Mouse (Mus musculus): ENCODE results near the gene Pml. TPM values are rescaled to one million over a fixed set of nuclear protein-coding genes. Genes with fewer than 3 reads are reported as not detected.
A peak's percentile ranks its signal among the peaks of the same experiment; 100 is the strongest.

The Pml gene
- polyA plus RNA-seq, 2 experiments from 2014 or later: 33.7 to 49.3 TPM

DNA sequence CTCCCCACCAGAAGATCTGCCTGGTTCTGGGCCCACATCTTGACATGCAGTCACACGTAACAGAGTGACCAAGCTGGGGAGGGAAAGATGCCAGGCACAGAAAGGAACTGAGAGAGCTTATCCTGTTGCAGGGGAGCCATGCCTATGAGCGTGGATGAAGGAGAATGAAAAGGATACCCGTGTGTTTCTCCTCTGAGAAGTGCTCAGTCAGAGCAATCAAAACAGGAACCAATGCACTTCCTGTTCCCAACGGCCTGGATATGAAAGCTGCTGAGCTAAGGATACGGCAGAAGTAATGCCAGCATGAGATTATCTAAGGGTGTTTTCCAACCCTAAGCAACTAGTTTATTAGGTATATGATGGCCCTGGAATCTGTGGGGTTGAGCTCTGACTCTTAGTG lies 17.2 kb downstream of the Pml start:
- no peak for ATAC-seq

DNA sequence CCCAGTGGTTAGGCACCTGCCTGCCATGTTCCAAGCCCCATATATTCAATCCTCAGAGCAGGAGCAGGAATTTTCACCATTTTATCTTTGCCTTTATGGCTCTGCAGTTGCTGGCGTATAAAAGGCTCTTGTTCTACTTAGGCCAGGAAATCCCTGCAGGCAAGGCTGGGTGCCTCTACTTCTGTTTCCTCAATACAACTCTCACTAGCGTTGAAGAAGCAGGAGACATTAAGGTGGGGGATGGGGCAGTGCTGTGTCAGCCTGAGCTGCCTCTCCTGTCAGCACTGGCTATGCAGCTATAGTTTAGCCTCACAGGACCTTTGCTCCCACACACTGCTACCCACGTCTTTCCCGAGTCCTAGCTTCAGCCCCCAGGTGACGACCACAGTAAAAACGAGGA lies 17.8 kb downstream of the Pml start:
- ATAC-seq: no peak

DNA sequence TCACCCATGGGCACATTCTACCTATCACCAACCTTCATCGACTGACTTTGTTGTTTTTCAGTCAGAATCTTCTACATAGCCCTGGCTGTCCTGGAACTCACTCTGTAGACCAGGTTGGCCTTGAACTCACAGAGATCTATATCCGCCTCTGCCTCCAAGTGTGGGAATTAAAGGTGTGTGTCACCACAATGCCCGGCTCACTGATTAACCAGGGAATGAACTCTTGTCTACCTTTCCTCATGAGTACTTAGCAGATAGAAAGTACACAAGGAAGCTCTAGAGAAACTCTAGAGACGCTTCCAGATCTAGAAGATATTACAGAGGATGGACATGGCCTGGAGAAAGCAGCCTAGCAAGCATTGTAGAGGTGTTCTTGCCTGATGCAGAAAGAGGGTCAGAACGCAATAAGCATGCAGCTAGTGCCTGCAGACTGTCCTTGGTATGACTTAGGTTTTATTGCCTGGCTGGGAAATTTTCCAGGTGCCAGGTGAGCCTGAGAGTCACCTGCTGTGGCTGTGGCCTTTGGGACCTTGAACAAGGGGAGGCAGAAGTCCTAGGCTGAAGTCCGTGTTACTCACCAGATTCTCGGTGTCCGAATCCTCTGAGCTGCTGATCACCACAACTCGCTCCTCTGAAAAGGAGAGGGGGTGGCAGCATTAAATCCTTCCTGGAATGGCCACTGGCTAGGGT lies 20.7 kb downstream of the Pml start:
- ATAC-seq: no peak

DNA sequence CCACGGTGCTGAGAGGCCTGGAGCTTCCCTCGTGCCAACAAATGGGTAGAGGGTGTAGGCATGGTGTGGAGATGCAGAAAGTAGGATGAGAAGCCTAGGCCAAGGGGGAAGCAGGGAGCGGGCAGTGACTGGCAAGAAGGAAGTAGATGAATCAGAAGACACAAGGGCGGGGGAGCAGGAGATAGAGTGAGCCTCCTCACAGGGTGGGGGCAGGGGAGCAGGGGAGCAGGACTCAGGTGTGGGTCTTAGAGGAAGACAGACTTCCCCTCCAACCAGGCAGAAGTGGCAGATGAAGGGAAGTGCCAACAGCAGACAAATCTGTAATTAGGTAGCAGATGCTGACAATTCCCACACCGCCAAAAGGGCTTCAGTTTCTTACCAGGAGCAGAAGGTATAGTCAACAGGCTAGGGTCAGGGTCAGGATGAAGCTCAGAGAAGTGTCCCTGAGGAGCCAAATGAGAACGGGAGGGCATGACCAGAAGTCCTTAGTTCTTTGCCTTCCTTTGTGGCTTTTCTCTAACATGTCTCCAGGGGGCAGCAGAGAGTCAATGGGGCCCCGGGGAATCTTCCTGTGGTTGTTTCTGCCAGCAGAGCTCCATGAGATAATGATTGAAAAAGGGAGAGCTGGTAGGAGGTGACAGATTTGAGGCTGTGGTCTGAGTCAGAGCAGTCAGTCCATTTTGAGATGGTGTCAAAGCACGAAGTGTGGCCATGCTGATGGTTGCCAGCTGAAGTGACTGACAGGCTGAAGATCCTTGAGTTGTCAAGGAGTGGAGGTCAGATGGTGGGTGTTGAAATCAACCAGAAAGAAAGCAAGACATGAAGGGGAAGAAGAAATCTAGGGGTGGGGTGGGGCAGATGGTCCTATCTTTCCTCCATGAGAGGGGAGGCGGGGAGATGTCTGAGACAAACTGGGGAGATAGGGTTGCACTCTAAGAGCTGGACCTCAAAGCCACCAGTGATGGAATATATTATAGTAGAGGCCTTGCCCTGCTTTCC lies 23.4 kb downstream of the Pml start:
- peak; percentile 63 for ATAC-seq

DNA sequence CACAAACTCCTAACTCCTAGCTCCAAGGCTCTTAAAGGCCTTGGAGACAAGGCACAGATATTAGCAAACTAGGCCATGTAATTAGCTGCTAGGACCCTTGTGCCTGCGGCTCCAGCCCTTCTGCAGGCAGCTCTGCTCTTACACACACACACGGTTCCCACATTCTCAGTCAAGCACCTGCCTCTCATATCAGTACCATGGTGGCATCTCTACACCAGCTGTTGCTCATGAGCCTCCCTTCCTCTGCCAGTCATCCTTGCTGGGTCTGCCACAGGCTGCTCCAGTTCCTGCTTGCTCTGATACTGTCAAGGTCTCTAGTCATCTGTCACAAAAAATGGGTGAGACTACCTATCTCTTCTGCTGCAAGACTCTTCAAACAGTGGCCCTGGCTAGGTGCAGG lies 25.2 kb downstream of the Pml start:
- ATAC-seq: no peak

DNA sequence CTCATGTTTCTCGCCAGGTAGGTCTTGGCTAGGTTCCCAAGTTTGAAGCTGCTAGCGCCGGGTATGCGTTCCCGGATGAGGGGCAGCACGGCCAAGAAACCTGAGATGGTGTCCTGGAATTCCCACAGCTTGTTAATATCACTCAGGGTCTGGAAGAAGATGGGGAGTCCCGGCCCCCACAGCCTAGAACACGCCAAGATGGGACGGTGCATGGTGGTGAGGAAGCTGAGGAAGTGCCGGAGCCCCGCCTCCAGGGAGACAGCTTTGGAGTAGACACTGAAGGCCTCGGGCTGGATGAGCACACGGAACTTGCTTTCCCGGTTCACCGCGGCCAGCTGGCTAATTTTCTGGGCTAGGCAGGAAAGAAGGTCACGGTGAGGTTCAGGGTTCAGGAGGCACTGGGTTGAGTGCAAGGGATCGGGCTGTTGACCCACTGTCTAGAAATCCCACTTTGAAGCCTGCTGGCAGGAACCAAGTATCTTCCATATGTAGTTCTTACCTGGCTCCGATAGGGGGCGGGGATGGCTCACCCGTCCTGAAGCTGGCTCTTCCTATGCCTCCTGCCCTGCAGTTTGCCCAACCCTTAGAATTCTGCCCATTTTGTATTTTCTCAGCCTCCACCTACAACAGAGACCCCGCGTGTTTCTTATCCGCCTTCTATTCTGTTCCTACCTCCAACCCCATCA lies 29.2 kb downstream of the Pml start:
- ATAC-seq: no peak

DNA sequence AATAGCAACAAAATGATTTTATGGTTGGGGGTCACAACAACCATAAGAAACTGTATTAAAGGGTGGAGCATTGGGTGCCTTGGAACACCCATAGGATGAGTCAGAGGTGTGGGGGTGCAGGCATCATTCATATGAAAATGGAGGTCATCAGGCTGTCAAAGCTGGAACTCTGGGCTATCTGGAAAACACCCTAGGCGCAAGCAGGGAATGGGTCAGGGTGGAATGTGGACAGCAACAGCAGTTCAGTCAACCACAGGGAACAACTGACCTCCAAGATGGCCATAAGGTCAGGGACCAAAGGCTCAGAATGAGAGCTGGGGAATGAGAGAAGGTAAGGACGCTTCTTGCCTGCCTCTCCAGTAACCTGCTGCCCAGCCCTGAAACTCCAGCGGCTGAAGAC lies 31.0 kb downstream of the Pml start:
- no peak for ATAC-seq

DNA sequence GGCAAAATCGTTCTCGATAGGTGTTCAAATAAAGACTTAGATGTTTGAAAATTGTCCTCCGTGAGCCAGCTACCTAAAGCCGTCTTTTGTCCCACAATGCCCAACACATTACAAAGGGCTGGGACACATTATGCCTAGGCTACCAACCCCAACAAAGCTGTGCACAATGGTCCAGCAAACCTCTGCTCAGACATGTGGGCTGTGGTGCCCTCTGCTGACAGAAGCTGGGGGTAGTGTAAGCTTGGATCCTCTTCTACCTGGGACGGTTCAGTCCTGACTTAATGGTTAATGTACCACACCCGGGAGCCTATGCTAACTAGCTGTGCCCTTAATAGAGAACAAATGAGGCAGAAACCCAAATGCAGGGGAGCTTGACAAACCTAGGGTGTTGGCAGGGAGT lies 33.2 kb downstream of the Pml start:
- no peak for ATAC-seq

DNA sequence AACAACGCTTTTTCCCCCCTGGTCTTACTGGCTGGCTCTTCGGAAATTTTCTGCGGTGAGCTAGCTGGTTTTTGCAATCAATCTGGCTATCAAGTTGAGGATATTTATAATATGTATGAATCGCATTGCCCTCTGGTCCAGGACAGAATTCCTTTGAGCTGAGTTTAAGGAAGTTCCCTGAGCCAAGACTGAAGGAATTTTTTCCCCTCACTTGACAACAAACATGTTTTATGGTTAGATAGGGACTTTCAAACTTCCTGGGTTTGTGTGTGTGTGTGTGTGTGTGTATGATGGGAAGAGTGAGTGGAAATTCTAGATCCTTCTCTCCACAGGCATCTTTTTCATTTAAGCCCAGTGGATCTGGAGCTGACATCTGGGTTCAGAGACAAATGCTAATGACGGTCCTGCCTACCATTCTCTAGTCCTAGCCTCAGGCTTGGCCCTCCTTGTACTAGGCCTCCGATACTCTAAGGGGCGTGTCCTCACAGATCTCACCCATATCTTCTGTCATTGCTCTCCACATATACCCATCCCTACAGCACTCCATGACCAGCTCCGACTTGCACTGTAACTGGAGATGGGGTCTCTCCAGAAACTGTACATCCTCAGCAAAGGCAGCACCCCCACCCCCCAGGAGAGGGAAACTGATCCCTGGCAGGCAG lies 34.9 kb downstream of the Pml start:
- ATAC-seq: no peak

DNA sequence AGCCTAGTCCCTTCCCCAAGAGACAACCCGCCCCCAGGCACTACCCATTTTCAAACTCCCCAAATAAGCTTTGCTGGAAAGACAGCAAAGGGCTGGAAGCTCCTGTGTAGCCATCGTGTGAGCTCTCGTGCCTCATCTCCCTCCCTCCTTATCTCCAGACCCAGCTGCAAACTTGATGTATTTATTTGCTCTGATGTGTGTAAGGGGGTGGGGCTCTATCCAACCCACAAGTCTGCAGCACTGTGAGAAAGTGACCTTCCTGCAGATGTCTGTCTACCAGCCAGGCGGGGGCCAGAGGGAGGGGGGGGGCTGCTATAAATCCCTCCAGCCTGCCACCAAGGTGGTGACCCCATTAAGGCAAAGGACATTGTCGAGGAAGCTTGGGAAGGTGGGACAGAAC lies 35.7 kb downstream of the Pml start:
- no peak for ATAC-seq

DNA sequence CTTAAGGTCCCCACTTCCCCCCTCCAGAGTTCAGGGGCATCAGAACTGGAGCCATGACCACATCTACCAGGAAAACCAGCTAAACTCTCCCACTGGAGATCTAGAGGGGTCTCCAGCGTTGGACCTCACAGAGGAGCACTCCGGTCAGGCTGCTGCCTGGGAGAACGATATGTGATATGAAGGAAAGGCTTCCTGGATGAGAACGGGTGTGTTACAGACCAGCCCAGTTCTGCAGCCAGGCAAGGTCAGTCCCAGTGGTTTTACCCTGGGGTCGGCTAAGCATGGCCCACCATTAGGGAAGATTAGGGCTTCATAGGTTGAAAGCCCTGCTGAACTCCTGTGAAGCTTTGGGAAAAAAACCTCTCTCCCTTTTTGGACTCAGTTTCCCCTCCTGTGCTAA lies 36.2 kb downstream of the Pml start:
- ATAC-seq: no peak

DNA sequence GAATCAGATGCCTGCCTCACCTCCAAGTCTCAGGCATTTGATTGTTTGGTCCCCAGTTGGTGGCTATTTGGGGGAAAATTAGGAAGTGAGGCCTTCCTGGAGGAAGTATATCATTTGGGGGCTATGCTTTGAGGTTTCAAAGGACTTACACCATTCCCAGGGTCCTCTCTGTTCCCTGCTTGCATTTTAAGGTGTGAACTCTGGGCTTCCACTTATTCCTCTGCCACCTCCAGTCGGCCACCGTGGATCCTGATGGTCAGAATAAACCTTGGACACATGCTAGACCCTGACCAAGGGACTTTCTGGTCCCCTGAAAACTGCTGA lies 39.3 kb downstream of the Pml start:
- no peak for ATAC-seq

DNA sequence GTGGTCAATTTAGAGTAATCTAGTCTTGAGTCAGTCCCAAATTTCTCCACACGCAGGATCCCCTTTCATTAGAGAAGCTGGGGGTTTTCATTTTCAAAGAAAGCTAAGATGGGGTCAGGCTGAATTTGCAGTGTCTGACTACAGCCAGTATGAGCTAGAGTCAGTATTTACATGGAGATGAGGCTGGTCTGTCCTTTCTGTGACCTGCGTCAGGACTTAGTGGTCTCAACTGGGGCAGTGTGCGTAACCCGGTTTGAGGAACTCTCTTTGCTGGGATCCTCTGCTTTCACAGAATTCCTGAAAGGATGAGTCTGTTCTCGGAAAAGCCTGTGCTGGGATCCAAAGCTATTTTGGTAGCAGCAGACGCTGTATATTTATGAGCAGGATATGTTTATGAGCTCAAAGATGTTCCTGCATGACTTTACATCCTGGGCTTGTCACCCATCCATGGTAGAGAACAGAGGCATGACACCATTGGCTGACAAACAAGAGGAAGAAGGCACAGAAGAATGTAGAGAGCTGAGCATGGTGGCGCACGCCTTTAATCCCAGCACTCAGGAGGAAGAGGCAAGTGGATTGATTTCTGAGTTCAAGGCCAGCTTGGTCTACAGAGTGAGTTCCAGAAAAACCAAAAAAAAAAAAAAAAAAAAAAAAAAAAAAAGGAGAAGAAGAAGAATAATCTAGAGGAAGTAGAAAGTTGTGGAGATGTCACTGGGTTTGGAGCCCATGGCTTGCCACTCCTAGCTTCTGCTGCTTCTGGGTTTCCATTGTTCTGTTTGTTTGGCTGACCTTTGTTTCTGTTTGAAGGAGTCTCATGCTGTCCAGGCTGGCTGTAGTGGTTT lies 39.9 kb downstream of the Pml start:
- ATAC-seq: no peak

DNA sequence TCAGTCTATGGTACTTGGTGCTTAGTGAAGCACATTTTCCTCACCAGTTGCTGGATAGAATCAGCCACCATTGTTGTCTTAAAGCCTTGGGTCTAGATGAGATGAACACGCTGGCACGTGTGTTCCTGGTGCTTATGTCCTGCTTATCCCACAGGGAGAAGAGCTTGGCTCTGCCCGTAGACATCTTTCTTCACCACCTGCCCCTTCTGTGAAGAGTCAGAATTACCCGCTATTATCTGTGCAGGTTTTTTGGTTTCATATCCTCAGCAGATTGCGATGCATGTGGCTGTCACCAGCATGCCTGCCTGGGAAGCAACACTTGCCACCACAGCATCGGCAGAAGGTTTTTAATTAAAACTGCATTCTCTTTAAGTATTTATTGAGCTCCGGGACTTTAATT lies 43.6 kb downstream of the Pml start:
- ATAC-seq: no peak

DNA sequence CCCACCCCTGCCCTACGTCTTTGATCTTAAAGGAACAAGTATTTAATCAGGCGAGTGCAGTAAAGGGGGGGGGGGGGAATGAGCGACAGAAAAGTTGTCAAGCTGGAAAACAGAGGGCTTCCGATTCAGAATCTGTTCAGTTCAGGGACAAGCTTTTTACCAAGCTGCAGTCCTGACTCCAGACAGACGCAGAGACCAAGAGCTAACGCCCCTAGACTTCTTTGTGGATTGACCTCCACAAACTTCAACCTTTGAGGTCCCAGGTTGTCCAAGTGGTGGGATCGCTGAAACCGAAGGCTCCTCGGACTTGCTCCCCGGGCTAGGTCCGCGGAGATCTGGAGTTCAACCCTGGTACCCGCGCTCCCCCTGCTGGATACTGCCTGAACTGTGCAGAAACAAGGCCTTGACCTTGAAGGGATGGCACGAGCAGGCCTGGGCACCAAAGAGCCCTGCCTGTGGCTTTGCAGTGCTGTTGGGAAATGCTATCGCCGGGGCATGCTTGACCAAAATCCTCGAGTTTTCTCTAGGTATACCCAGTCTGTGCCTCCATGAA lies 45.1 kb downstream of the Pml start:
- peak; percentile 75 for ATAC-seq

DNA sequence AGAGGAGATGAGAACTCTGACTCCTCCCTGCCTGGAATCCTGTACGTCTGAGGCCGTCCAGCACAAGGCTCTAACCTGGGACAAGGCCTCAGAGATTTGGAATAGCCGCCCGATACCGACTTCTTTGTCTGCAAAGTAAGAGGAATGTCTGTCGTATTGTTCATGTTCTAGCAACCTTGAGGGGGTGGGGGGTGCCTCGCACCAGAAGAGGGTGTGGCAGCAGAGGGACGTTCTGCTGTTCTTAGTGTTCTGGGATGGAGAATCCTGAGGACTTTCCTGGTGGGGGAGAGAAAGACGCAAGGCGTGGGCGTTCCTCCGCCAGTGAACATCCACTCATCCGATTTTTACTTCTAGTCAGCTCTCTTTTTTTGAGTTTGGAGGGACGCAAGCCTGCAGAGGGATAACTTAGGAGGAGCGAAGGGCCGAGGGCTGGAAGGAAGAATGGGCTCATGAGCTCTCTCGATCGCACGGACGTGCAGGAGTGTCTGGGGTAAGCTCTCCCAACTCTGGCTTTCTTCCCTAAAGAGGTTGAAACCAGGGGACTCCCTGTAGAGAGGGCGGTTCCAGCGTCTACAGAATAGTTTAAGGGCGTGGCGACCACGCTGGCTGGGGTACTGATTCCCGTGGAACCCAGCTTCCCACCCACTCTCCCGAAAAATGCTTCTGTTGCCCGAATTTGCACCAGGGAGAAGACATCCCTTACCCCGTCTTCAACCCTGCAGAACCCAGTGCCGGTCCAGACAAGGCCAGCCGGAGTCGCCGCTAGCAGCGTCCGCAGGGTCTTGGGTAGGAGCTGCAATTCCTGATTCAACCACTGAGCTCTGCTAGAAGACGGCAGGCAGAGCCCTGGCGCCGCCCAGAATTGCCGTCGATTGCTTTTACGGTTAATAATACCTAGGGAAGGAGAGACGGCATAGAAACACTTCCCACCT lies 45.8 kb downstream of the Pml start, which contains the start of the genes Islr and Islr2:
Gene Islr (minus strand): TSS at position 791 of the 932 bp plus-strand sequence.
Gene Islr2 (minus strand): TSS at position 804 of the 932 bp plus-strand sequence.
- peak; percentile 61 for ATAC-seq

DNA sequence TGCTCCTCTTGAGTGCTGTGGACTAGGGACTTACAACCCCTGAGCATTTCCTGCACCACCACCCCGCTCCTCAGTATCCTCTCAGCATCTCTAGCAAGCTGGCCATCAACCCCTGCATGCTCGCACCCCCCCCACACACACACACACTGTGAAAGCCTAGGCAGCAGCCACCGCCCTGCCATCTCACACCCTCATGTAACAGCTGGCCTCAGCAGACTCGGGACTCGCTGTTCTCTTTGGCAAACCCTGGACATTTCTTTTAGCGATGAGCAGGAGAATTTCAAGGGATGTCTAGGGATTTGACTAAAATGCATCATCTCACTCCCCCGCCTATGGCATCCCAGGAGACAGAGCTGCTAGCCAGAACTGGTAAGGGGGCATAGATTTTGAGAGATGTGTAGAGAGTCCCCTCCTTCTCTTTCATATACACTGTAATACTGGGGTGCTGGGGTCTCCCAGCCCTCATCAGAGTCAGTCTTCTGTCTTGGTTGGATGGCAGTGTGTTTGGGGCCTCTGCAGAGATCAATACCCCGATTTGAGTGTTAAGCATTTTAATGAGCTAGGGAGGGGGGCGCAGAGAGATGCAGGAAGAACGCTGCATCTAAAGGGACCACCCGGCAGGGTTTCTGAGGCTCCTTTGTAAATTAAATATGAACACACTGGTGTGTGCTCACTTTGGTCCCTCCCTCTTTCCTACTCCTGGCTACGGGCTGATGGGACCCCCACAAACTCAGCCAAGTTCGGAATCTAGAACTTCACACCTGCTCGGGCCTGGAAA lies 46.7 kb downstream of the Pml start:
- ATAC-seq: no peak

DNA sequence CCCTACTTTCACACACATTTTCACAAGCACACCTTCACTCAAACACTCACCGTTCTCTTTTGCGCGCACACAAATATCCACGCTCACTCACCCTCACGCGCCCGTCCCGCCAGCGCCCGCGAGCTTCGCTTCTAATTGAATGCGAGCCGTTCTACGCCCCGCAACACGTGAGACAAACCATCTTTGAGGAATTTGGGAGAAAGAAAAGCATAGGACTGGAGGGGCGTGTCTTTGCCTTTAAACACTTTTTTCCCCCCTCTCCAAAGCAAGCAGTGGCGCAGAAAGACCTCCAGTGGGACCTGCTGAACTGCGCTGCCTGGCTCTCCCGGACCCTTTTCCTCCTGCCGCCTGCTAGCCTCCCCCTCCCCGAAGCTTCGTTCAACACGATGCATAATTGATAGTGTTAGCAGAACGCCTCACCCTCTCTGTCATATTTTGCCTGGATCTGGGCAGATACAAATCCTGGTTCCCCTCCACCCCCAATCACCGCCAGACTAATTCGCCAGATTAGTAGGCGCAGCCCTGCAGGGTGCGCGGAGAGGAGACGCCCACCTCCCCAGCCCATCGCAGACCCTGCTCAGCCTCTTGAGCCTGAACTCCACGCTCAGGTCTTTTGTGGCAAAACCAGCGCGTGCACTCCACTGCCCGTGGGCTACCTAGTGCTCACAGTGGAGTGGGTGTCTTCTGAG lies 47.6 kb downstream of the Pml start:
- ATAC-seq: no peak

All from activated CD4-positive, CD25-positive, alpha-beta regulatory T cell, adult 4 months (primary cell).